Comparison of ENCODE assay signal across 24 mouse cellular contexts in genomic region chr13:36105591-36105990, GRCm38 (mm10). TPM values are rescaled to one million over a fixed set of nuclear protein-coding genes. Genes with fewer than 3 reads are reported as not detected.
DNase-seq lines count a peak whose midpoint lies in the region; ATAC-seq and TF ChIP-seq lines count a peak whose summit lies in the region.
"Had no signal": no experiment of that assay in that cellular context is flagged by ENCODE, and none has a peak within 500 bp of the region (broad histone marks: within the 10 kb centered on the region; RNA-seq: fewer than 3 reads in every experiment).

No protein-coding gene starts in this region.

- H3K27ac ChIP-seq in hindbrain, postnatal 0 days = no peak overlapping the region
- H3K27ac ChIP-seq: embryonic facial prominence, embryonic 15.5 days; layer of hippocampus, adult 2 months; limb, embryonic 12.5 days; liver, embryonic 12.5 days; midbrain, embryonic 13.5 days; stomach, postnatal 0 days had no signal

- no peak for TF ChIP-seq CTCF in lung, adult 2 months (IDR thresholded peaks at IDR 0.05; ENCODE audit: insufficient read depth, low read length)
- TF ChIP-seq CTCF in hindbrain, postnatal 0 days (IDR thresholded peaks at IDR 0.05; ENCODE audit: low read depth) = no peak

- no peak overlapping the region for H3K4me3 ChIP-seq in lung, adult 2 months (replicated peaks; ENCODE audit: extremely low read depth, low read depth, low read length)
- H3K4me3 ChIP-seq in hindbrain, postnatal 0 days (ENCODE audit: low read length) = no peak overlapping the region
- H3K4me3 ChIP-seq: embryonic facial prominence, embryonic 15.5 days; layer of hippocampus, adult 2 months; limb, embryonic 12.5 days; liver, embryonic 12.5 days; megakaryocyte, embryonic 14.5 days; midbrain, embryonic 13.5 days had no signal

- no peaks in the 10 kb centered on the region for H3K36me3 ChIP-seq in hindbrain, postnatal 0 days (ENCODE audit: insufficient read depth, low read length)
- H3K36me3 ChIP-seq: embryonic facial prominence, embryonic 15.5 days; limb, embryonic 12.5 days; midbrain, embryonic 13.5 days had no signal

- H3K9ac ChIP-seq in hindbrain, postnatal 0 days (replicated peaks; ENCODE audit: low read length) = no peak overlapping the region
- H3K9ac ChIP-seq: embryonic facial prominence, embryonic 15.5 days; limb, embryonic 12.5 days; liver, embryonic 12.5 days; lung, embryonic 14.5 days; midbrain, embryonic 13.5 days had no signal

- peak; percentile 98 for ATAC-seq in cerebellum, adult (ENCODE audit: insufficient number of reproducible peaks, low FRiP score, low TSS enrichment)
- no peak for ATAC-seq in hindbrain, postnatal 0 days
- ATAC-seq: activated CD4-positive, CD25-positive, alpha-beta regulatory T cell, adult 4 months; forebrain, embryonic 14.5 days; hindbrain, embryonic 16.5 days; intestine, embryonic 16.5 days; liver, embryonic 12.5 days; midbrain, embryonic 13.5 days had no signal

- no peak for TF ChIP-seq POLR2A in lung, adult 2 months (IDR thresholded peaks at IDR 0.05; ENCODE audit: borderline replicate concordance, extremely low read depth, low read depth, low read length)

- no peak overlapping the region for H3K4me2 ChIP-seq in hindbrain, postnatal 0 days (ENCODE audit: low read depth, low read length)
- H3K4me2 ChIP-seq: embryonic facial prominence, embryonic 15.5 days; limb, embryonic 12.5 days; liver, embryonic 12.5 days; lung, embryonic 14.5 days; midbrain, embryonic 13.5 days had no signal

- WGBS in lung, adult 2 months = 92% methylated on average over 6 of the region's 6 CpGs
- WGBS in hindbrain, postnatal 0 days = 66% methylated on average over 6 of the region's 6 CpGs

- DNase-seq in cerebellum, postnatal 4 days (ENCODE audit: low spot score in 2 of 2) = no peak
- peak; percentile 22 to 47 for DNase-seq in heart, postnatal 10 days
- no peak for DNase-seq in heart, postnatal 25 days (ENCODE audit: low spot score)
- peak; percentile 68 for DNase-seq in cerebellum, adult 9-10 months
- DNase-seq in skeletal muscle tissue, adult 2 months (ENCODE audit: low read depth, low spot score) = peak; percentile 10
- DNase-seq in lung, adult 2 months = no peak
- DNase-seq in hindbrain, postnatal 0 days (ENCODE audit: low spot score) = no peak
- DNase-seq: adrenal gland, postnatal 10 days; kidney, adult 9 months; kidney, postnatal 14 days; lung, embryonic 14.5 days; thymus, adult 2 months had no signal

- no peaks in the 10 kb centered on the region for H3K9me3 ChIP-seq in hindbrain, postnatal 0 days (ENCODE audit: low read length)
- H3K9me3 ChIP-seq: embryonic facial prominence, embryonic 15.5 days; limb, embryonic 12.5 days; liver, embryonic 12.5 days; megakaryocyte, embryonic 14.5 days; midbrain, embryonic 13.5 days had no signal

- intact Hi-C loops in heart, postnatal 10 days (cut with DNase I) = no loop called here
- intact Hi-C loops in heart, postnatal 25 days (cut with DNase I) = no loop called here

- H3K27me3 ChIP-seq in hindbrain, postnatal 0 days (ENCODE audit: insufficient read depth, low read length) = no peaks in the 10 kb centered on the region
- H3K27me3 ChIP-seq: embryonic facial prominence, embryonic 15.5 days; limb, embryonic 12.5 days; liver, embryonic 12.5 days; megakaryocyte, embryonic 14.5 days; midbrain, embryonic 13.5 days had no signal

- H3K4me1 ChIP-seq in lung, adult 2 months (ENCODE audit: control insufficient read depth, insufficient read depth, low read length) = no peaks in the 10 kb centered on the region
- no peaks in the 10 kb centered on the region for H3K4me1 ChIP-seq in hindbrain, postnatal 0 days (ENCODE audit: insufficient read depth, low read length)
- H3K4me1 ChIP-seq: embryonic facial prominence, embryonic 15.5 days; limb, embryonic 12.5 days; midbrain, embryonic 13.5 days had no signal

RNA-seq across cellular contexts. Expression of gene Fars2, which starts 11.6 kb away (rescaled TPM):
- 10 to 100 TPM; 69.7 to 73.3 TPM for total RNA-seq in heart, postnatal 10 days (2021)
- total RNA-seq in heart, postnatal 25 days (2021) = 10 to 100 TPM; 70.4 to 76.9 TPM
- polyA plus RNA-seq in lung, adult 2 months (2012; rRNA removed) = 25.1 and 34.9 TPM in 2 replicates
- 21.5 and 34.3 TPM in 2 replicates for total RNA-seq in hindbrain, postnatal 0 days (2014; rRNA removed)
- polyA plus RNA-seq in hindbrain, postnatal 0 days (2015; fragmentation: Nextera tagmentation; extraction: Ambion mirVana) = 34.5 and 34.6 TPM in 2 replicates

RNA-seq across cellular contexts. Expression of gene Lyrm4, which starts 11.7 kb away (rescaled TPM):
- 10 to 100 TPM; 10.7 to 13.7 TPM for total RNA-seq in heart, postnatal 10 days (2021)
- 10 to 100 TPM in 1 of 2 experiments, 1 to 10 TPM in 1; 8.3 to 10.2 TPM for total RNA-seq in heart, postnatal 25 days (2021)
- 4.5 and 5.2 TPM in 2 replicates for polyA plus RNA-seq in lung, adult 2 months (2012; rRNA removed)
- total RNA-seq in hindbrain, postnatal 0 days (2014; rRNA removed) = 8.0 and 15.7 TPM in 2 replicates
- 52.7 and 53.0 TPM in 2 replicates for polyA plus RNA-seq in hindbrain, postnatal 0 days (2015; fragmentation: Nextera tagmentation; extraction: Ambion mirVana)

Comparison
In these comparisons a context has a peak if more than half of its experiments do, and no peak if none do; other contexts are left out.
1. DNase-seq: peak in heart, postnatal 10 days (2 of 2), cerebellum, adult 9-10 months (single experiment) and skeletal muscle tissue, adult 2 months (single experiment); none in cerebellum, postnatal 4 days (0 of 2), heart, postnatal 25 days (single experiment), lung, adult 2 months (single experiment) and hindbrain, postnatal 0 days (single experiment).